Mouse (Mus musculus): ENCODE data around the gene Tfr2. TPM values are rescaled to one million over a fixed set of nuclear protein-coding genes. Genes with fewer than 3 reads are reported as not detected.

Tfr2 gene
- polyA plus RNA-seq, 1 experiment: 9.2 TPM

DNA sequence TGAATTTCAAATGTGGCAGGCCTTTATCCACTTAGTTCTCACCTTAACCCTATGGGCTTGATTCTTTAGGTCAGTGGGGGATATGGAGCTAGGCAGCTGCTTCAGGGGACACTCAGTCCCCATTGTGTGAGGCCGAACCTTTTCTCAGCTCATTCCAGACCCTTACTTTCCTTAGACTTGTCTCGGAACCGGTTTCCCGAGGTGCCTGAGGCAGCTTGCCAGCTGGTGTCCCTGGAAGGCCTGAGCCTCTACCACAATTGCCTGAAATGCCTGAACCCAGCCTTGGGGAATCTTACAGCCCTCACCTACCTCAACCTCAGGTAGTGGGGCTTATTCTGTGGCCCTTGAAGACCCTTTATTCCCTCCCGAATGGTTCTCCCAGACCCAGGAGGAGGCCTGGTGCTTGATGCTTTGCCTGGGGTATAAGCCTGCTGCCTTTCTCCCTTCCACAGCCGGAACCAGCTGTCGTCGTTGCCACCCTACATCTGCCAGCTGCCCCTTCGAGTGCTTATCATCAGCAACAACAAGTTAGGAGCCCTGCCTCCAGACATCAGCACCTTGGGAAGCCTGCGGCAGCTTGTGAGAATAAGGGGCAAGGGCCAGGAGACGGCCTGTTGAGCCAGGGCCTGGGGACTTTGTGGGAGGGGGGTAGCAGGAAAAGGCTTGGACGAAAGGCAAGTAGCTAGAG, 63.9 kb downstream of the Tfr2 start:
- Histone ChIP-seq H3K27me3 (ENCODE audit: control insufficient read depth) (no peaks in the 10 kb centered on the region), H3K4me1 (ENCODE audit: control insufficient read depth) (peaks cover 37% of the 10 kb centered on the region), H3K36me3 (ENCODE audit: control insufficient read depth) (peaks cover 80% of the 10 kb centered on the region)

More for the DNA sequence above, 63.9 kb downstream of the Tfr2 start:
- no peaks in the 10 kb centered on the region for H3K9me3 ChIP-seq (ENCODE audit: control insufficient read depth, low read length)
- no peak for TF ChIP-seq TAL1 (IDR thresholded peaks at IDR 0.05; ENCODE audit: low read length)
- no peak for TF ChIP-seq GATA1 (IDR thresholded peaks at IDR 0.05; ENCODE audit: low read length)
- H3K4me3 ChIP-seq (replicated peaks): no peak overlapping the region

Other genes with a start within 250 kb of the Tfr2 start
- gene Slc12a9, start 236.2 kb upstream of the Tfr2 start, polyA plus RNA-seq (2012): 0.05 and 0.06 TPM in 2 replicates
- 0.04 and 0.07 TPM in 2 replicates for gene Ephb4, start 219.7 kb upstream of the Tfr2 start, polyA plus RNA-seq (2012)
- gene Zan, start 92.8 kb upstream of the Tfr2 start, polyA plus RNA-seq (2012): under 0.01 TPM in 1 of 2 replicates, not detected in the other
- 7.1 and 9.3 TPM in 2 replicates for gene Pop7, start 67.3 kb upstream of the Tfr2 start, polyA plus RNA-seq (2012)
- 2.4 and 2.6 TPM in 2 replicates for gene Gigyf1, start 51.3 kb upstream of the Tfr2 start, polyA plus RNA-seq (2012)
- not detected in 2 replicates for gene Epo, start 36.6 kb upstream of the Tfr2 start, polyA plus RNA-seq (2012)
- gene Gnb2, start 36.3 kb upstream of the Tfr2 start, polyA plus RNA-seq (2012): 59.2 and 65.3 TPM in 2 replicates
- not detected in 2 replicates for gene Actl6b, start 16.3 kb upstream of the Tfr2 start, polyA plus RNA-seq (2012)
- 105 and 109 TPM in 2 replicates for gene Mospd3, start 31.2 kb downstream of the Tfr2 start, polyA plus RNA-seq (2012)
- gene Pcolce, start 43.9 kb downstream of the Tfr2 start, polyA plus RNA-seq (2012): 0.10 and 0.22 TPM in 2 replicates
- not detected in 2 replicates for gene Fbxo24, start 59.2 kb downstream of the Tfr2 start, polyA plus RNA-seq (2012)
- gene Lrch4, start 59.3 kb downstream of the Tfr2 start, polyA plus RNA-seq (2012): 6.3 and 7.1 TPM in 2 replicates
- 3.8 and 3.9 TPM in 2 replicates for gene Gm20605, start 59.3 kb downstream of the Tfr2 start, polyA plus RNA-seq (2012)
- gene Sap25, start 71.5 kb downstream of the Tfr2 start, polyA plus RNA-seq (2012): 5.9 and 11.5 TPM in 2 replicates
- gene Irs3, start 75.9 kb downstream of the Tfr2 start, polyA plus RNA-seq (2012): 0.02 TPM in 1 of 2 replicates, not detected in the other
- gene Agfg2, start 114.9 kb downstream of the Tfr2 start, polyA plus RNA-seq (2012): 17.1 and 20.4 TPM in 2 replicates
- gene Nyap1, start 171.8 kb downstream of the Tfr2 start, polyA plus RNA-seq (2012): 0.97 and 1.2 TPM in 2 replicates
- 53.9 and 58.8 TPM in 2 replicates for gene Tsc22d4, start 175.9 kb downstream of the Tfr2 start, polyA plus RNA-seq (2012)
- 16.1 TPM in 2 replicates for gene Ppp1r35, start 209.0 kb downstream of the Tfr2 start, polyA plus RNA-seq (2012)
- 17.1 and 18.2 TPM in 2 replicates for gene Mepce, start 217.8 kb downstream of the Tfr2 start, polyA plus RNA-seq (2012)
- gene Zcwpw1, start 218.0 kb downstream of the Tfr2 start, polyA plus RNA-seq (2012): 0.04 and 0.05 TPM in 2 replicates

Data from erythroblast, embryonic 14.5 days (primary cell).